Mouse (Mus musculus) spleen, postnatal 14 days (tissue): ENCODE measurements around the gene Schip1.

ENCODE experiments used
- DNase-seq, 2 experiments: peaks; one replicate each; pipeline ENCODE4 v3.0.0; 2021 to 2022; ENCODE audit warnings: low spot score in 2 of 2

Gene Schip1

DNA sequence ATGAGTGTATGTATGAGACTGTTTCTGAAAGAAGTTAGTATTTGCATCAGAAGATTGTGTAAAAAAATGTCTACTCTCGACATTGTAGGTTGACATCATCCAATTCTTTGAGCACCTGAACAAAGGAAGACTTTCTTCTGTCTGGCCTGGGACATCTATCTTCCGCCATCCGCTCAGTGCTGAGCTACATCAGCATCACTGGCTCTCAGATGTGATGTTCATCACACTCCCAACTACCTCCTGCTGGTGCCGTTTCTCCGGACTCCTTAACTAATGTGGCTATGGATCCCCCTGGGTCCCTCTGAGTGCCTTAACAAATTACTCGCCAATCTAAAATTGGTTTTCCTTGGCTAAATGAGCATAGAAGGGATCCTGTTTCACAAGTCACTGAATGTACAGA is 599.7 kb downstream of the Schip1 start:
- no peak for DNase-seq

DNA sequence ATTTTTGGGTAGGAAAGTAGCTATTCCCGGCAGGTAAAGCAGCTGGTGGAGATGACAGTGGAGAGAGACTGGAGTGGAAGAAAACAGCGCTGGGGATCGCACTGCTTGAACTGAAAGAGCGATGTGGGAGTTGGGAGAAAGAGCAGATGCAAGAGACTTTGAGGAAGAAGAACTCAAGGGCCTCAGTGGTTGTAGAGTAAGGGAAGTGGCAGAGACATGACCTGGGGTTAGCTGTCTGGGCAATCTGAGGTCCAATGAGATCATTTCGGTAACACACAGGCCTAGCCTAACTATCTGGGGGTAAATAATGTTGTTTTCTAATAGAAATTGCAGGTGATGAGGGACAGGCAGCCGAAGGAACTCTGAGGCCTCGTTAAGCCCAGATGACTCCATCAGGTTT is 601.8 kb downstream of the Schip1 start:
- no peak for DNase-seq

DNA sequence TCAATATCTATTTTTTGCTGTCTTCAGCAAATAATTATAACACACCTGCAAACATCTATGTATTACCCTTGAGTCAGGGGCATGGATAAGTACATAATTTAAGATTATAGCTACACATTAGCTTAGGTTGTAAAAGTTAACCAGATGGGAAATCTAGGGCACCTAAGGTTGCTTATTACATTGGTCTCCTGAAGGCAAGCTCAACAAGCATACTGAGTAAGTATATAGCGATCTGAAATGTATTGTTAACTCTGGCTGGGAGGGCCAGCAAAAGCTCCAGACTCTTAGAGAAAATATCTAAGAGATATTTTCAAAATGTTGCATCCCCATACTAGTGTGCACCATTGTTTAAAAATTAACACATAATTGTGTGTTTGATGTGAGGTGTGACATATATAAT is 603.2 kb downstream of the Schip1 start:
- no peak for DNase-seq

DNA sequence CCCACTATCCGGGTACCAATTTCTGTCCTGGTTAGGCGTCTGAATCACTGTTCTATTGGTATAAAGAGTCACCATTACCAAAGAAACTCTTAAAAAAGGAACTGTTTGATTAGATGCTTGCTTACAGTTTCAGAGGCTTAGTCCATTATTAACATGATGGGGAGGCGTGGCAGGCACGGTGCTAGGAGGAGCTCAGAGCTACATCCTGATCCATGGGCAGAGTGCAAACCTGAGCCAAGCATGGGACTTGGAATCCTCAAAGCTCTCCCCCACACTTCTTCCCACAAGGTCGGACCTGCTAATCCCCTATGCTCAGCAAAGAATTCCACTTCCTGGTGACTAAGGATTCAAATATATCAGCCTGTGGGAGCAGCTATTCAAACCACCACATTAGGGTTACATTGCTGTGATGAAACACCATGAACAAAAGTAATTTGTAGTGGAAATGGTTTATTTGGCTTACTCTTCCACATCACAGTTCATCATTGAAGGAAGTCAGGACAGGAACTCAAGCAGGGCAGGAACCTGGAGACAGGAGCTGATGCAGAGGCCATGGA is 604.9 kb downstream of the Schip1 start:
- DNase-seq: no peak

DNA sequence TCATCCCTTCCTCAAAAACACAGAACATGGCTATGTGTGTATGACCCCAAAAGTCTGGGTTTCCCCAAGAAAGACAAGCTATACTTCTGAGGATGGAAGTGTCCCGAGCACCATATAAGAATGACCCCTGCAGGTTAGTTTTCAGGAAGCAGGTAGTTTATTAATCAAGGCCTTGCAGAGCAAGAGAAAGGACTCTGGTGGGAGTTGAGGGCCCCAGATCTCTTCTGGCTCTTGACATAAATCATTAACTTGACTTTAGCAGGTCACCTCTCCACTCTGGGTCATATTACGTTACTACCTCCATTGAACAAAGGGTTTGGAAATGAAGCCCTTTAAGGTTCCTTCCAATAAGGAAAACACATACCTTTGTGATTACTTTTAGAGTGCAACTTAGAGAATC is 610.1 kb downstream of the Schip1 start:
- DNase-seq: no peak

DNA sequence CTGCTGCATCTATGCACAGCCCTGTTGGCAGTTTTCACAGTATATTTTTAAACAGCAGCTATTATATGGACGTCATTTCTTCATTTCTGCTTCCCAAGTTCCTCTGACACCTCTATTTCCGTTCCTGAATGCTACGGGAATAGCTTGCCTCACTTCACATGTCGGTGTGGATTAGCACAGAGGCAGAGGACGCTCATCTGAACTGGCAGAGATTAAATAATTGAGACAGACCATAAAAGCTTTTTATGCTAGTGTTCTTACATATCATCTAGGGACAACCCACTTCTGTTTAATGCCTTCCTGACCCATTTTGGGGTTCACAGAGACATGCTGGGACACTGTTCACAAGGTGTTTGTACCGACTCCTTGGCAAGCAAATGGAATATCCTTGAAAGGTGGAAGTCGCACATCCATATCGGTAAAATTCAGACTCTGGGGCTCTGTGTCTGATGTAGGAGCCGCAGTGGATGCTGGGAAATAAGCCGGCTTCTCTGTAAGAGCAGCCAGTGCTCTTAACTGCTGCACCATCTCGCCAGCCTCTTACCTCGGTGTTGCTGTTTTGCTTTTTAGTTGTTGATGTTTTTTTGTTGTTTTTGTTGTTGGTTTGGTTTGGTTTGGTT is 610.7 kb downstream of the Schip1 start:
- DNase-seq: no peak
